Mouse (Mus musculus): Measurements from ENCODE around the gene Manbal. TPM values are rescaled to one million over a fixed set of nuclear protein-coding genes. Genes with fewer than 3 reads are reported as not detected.

The Manbal gene
- polyA plus RNA-seq, 1 experiment from 2014 or later, result 78.4 TPM

- Histone ChIP-seq H3K4me3 (replicated peaks; ENCODE audit: low read depth, low read length) (no peak overlapping the region), H3K9ac (ENCODE audit: low read depth, low read length) (no peak overlapping the region), H3K9me3 (replicated peaks; ENCODE audit: low read length) (no peaks in the 10 kb centered on the region), H3K4me1 (replicated peaks; ENCODE audit: insufficient read depth, low read length) (no peaks in the 10 kb centered on the region), H3K4me2 (ENCODE audit: low read length) (no peak overlapping the region), H3K27me3 (ENCODE audit: insufficient read depth, low read length) (no peaks in the 10 kb centered on the region), H3K36me3 (ENCODE audit: insufficient read depth, low read length) (peaks cover 33% of the 10 kb centered on the region), H3K27ac (no peak overlapping the region)
- DNase-seq (ENCODE audit: low spot score) (no peak), ATAC-seq (replicated peaks; ENCODE audit: low FRiP score, low read depth) (no peak)
- TF ChIP-seq CTCF (IDR thresholded peaks at IDR 0.05; ENCODE audit: low read depth), result no peak
- WGBS, result 39% methylated on average over 11 of the region's 11 CpGs
These were observed 38.8 kb upstream of the Manbal start for GRCm38 (mm10) chr2:157328570-157328969.

GRCm38 (mm10) chr2:157332059-157332458 lies 35.3 kb upstream of the Manbal start:
- no peak overlapping the region for H3K4me3 ChIP-seq (replicated peaks; ENCODE audit: low read depth, low read length)
- 78% methylated on average over 5 of the region's 5 CpGs for WGBS
- no peak for DNase-seq (ENCODE audit: low spot score)

GRCm38 (mm10) chr2:157338663-157339062 lies 28.7 kb upstream of the Manbal start:
- Histone ChIP-seq H3K4me3 (replicated peaks; ENCODE audit: low read depth, low read length) (no peak overlapping the region), H3K36me3 (ENCODE audit: insufficient read depth, low read length) (no peaks in the 10 kb centered on the region), H3K4me2 (ENCODE audit: low read length) (no peak overlapping the region), H3K9me3 (replicated peaks; ENCODE audit: low read length) (no peaks in the 10 kb centered on the region), H3K27ac (no peak overlapping the region), H3K9ac (ENCODE audit: low read depth, low read length) (no peak overlapping the region), H3K4me1 (replicated peaks; ENCODE audit: insufficient read depth, low read length) (no peaks in the 10 kb centered on the region), H3K27me3 (ENCODE audit: insufficient read depth, low read length) (no peaks in the 10 kb centered on the region)
- WGBS, result 40% methylated on average over 5 of the region's 5 CpGs
- DNase-seq (ENCODE audit: low spot score) (peak; percentile 83), ATAC-seq (replicated peaks; ENCODE audit: low FRiP score, low read depth) (peak; percentile 31; the same call in 1 of the 2 replicates)
- TF ChIP-seq CTCF (IDR thresholded peaks at IDR 0.05; ENCODE audit: low read depth), result peak; percentile 83

More at GRCm38 (mm10) chr2:157332059-157332458, 35.3 kb upstream of the Manbal start:
- Histone ChIP-seq H3K9me3 (replicated peaks; ENCODE audit: low read length) (no peaks in the 10 kb centered on the region), H3K36me3 (ENCODE audit: insufficient read depth, low read length) (peaks cover 3% of the 10 kb centered on the region; the same call in 1 of the 2 replicates), H3K4me2 (ENCODE audit: low read length) (no peak overlapping the region), H3K4me1 (replicated peaks; ENCODE audit: insufficient read depth, low read length) (no peaks in the 10 kb centered on the region), H3K9ac (ENCODE audit: low read depth, low read length) (no peak overlapping the region), H3K27ac (no peak overlapping the region), H3K27me3 (ENCODE audit: insufficient read depth, low read length) (no peaks in the 10 kb centered on the region)
- TF ChIP-seq CTCF (IDR thresholded peaks at IDR 0.05; ENCODE audit: low read depth), result no peak
- ATAC-seq (replicated peaks; ENCODE audit: low FRiP score, low read depth), result no peak

DNA sequence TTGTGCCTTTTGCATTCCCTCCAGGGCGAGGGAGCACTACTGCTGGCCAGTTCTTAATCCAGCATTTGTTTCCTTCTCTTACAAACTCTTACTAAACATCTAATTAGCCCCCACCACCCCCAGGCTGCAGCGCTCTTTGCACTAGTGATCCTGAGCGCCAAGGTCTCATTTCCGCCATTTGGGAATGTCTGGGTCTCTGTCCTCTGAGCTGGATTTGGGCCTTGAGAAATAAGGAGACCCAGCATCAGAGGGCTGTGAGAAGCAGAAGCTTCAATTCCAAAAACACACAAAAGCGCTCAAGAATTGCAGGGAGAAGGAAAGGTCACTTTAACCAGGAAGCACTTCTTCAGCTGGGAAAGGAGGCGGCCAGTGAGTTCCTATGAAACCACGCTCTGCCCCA lies 27.9 kb upstream of the Manbal start:
- 0 out of 2 replicates have a peak overlapping the region, but pooled peaks have one; percentile 42 for H3K27ac ChIP-seq
- H3K4me1 ChIP-seq (replicated peaks; ENCODE audit: insufficient read depth, low read length), result no peaks in the 10 kb centered on the region
- H3K9ac ChIP-seq (ENCODE audit: low read depth, low read length), result no peak overlapping the region
- H3K9me3 ChIP-seq (replicated peaks; ENCODE audit: low read length), result no peaks in the 10 kb centered on the region
- DNase-seq (ENCODE audit: low spot score), result no peak
- no peaks in the 10 kb centered on the region for H3K27me3 ChIP-seq (ENCODE audit: insufficient read depth, low read length)
- H3K4me2 ChIP-seq (ENCODE audit: low read length), result no peak overlapping the region
- WGBS, result 73% methylated on average over 7 of the region's 7 CpGs
- ATAC-seq (replicated peaks; ENCODE audit: low FRiP score, low read depth), result no peak
- H3K4me3 ChIP-seq (replicated peaks; ENCODE audit: low read depth, low read length), result no peak overlapping the region
- H3K36me3 ChIP-seq (ENCODE audit: insufficient read depth, low read length), result no peaks in the 10 kb centered on the region
- no peak for TF ChIP-seq CTCF (IDR thresholded peaks at IDR 0.05; ENCODE audit: low read depth)

- no peak overlapping the region for H3K4me2 ChIP-seq (ENCODE audit: low read length)
- 37% methylated on average over 7 of the region's 7 CpGs for WGBS
- H3K27me3 ChIP-seq (ENCODE audit: insufficient read depth, low read length), result no peaks in the 10 kb centered on the region
- H3K9ac ChIP-seq (ENCODE audit: low read depth, low read length), result no peak overlapping the region
- H3K4me1 ChIP-seq (replicated peaks; ENCODE audit: insufficient read depth, low read length), result no peaks in the 10 kb centered on the region
- H3K27ac ChIP-seq, result 0 out of 2 replicates have a peak overlapping the region, but pooled peaks have one; percentile 42
- ATAC-seq (replicated peaks; ENCODE audit: low FRiP score, low read depth), result 0 out of 2 replicates have a peak, but pooled peaks have one; percentile 15
- H3K4me3 ChIP-seq (replicated peaks; ENCODE audit: low read depth, low read length), result no peak overlapping the region
- no peak for DNase-seq (ENCODE audit: low spot score)
- H3K36me3 ChIP-seq (ENCODE audit: insufficient read depth, low read length), result no peaks in the 10 kb centered on the region
- TF ChIP-seq CTCF (IDR thresholded peaks at IDR 0.05; ENCODE audit: low read depth), result no peak
- H3K9me3 ChIP-seq (replicated peaks; ENCODE audit: low read length), result no peaks in the 10 kb centered on the region
These were observed 27.1 kb upstream of the Manbal start for GRCm38 (mm10) chr2:157340221-157340741.

DNA sequence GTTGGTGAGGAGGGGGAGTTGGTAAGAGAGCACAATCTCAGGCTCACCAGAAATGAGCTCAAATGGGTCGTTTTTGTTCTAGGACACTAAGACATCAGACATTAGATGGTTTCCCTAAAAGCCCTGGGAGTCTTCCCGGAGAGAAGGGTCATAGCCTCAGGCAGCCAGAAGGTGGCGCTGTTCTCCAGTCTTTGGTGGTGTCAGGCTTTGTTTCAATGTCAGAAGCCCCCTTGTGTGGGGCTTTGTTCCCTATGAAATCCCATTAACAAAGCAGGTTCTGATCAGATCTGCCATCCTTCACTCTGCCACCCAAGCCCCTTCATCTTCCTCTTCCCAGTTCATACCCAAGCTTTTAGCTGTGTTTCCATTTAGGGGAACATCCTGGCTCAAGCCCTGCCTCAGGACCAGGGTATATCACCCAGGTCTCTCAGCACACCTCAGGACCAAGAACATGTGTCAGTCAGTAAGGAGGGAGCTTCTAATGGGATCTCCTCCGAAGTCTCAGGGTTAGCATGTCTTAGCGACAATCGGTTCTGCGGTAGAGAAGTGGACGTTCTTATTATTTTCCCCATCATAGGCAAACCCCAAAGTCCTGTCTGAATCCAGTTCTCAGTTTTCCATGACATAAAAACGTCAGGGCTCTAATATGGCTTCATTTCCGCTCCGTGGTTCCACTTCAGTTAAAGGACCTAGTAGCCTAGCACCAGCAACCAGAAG lies 25.7 kb upstream of the Manbal start:
- WGBS, result 43% methylated on average over 11 of the region's 11 CpGs
- no peak for ATAC-seq (replicated peaks; ENCODE audit: low FRiP score, low read depth)
- TF ChIP-seq CTCF (IDR thresholded peaks at IDR 0.05; ENCODE audit: low read depth), result peak; percentile 94
- Histone ChIP-seq H3K4me3 (replicated peaks; ENCODE audit: low read depth, low read length) (no peak overlapping the region), H3K4me2 (ENCODE audit: low read length) (no peak overlapping the region), H3K27ac (no peak overlapping the region), H3K36me3 (ENCODE audit: insufficient read depth, low read length) (no peaks in the 10 kb centered on the region), H3K27me3 (ENCODE audit: insufficient read depth, low read length) (no peaks in the 10 kb centered on the region), H3K9me3 (replicated peaks; ENCODE audit: low read length) (no peaks in the 10 kb centered on the region), H3K4me1 (replicated peaks; ENCODE audit: insufficient read depth, low read length) (no peaks in the 10 kb centered on the region), H3K9ac (ENCODE audit: low read depth, low read length) (no peak overlapping the region)
- peak; percentile 88 for DNase-seq (ENCODE audit: low spot score)

Measured in kidney, postnatal 0 days (tissue).